Mouse (Mus musculus) midbrain, postnatal 0 days (tissue): Measurements from ENCODE around the gene Klhl36. TPM values are rescaled to one million over a fixed set of nuclear protein-coding genes. Genes with fewer than 3 reads are reported as not detected.

Experiments
- ATAC-seq: fragments of 200-750 bp; cut with Nextera tagmentation; 2 replicates; pipeline ENCODE4 v1.8.0; 2017; ENCODE audit warnings: moderate number of reproducible peaks, mild to moderate bottlenecking, moderate TSS enrichment, moderate library complexity; ENCODE audit not compliant: low FRiP score
- DNase-seq: peaks from one replicate; pipeline ENCODE4 v3.0.0-alpha.2; 2015; ENCODE audit warnings: low spot score
- H3K27ac ChIP-seq: fragments of 300-500 bp; sonication (generic); 2 replicates; pipeline ENCODE4 v1.5.1; 2014; ENCODE audit warnings: low read depth, mild to moderate bottlenecking, low read length, mixed read lengths
- H3K27me3 ChIP-seq: fragments of 300-500 bp; sonication (generic); 2 replicates; pipeline ENCODE4 v1.6.1; 2014; ENCODE audit warnings: low read length, control low read depth, mixed read lengths; ENCODE audit not compliant: insufficient read depth
- H3K36me3 ChIP-seq: fragments of 300-500 bp; sonication (generic); 2 replicates; pipeline ENCODE4 v1.6.1; 2014; ENCODE audit warnings: low read length, control low read depth, mixed read lengths; ENCODE audit not compliant: insufficient read depth
- H3K4me1 ChIP-seq: fragments of 300-500 bp; sonication (generic); 2 replicates; pipeline ENCODE4 v1.6.1; 2014; ENCODE audit warnings: mild to moderate bottlenecking, control low read depth, antibody characterized with exemption, low read length, mixed read lengths; ENCODE audit not compliant: insufficient read depth
- H3K4me2 ChIP-seq: fragments of 300-500 bp; sonication (generic); 2 replicates; pipeline ENCODE4 v1.6.1; 2014; ENCODE audit warnings: low read depth, mild to moderate bottlenecking, low read length, mixed read lengths; ENCODE audit not compliant: poor library complexity, severe bottlenecking
- H3K4me3 ChIP-seq: fragments of 300-500 bp; sonication (generic); 2 replicates; pipeline ENCODE4 v1.5.1; 2014; ENCODE audit warnings: low read depth, mild to moderate bottlenecking, low read length, moderate library complexity
- H3K9ac ChIP-seq: fragments of 300-500 bp; sonication (generic); replicated peaks from 2 replicates; pipeline ENCODE4 v1.6.1; 2014; ENCODE audit warnings: mild to moderate bottlenecking, low read length, moderate library complexity, mixed read lengths; ENCODE audit not compliant: poor library complexity, severe bottlenecking
- H3K9me3 ChIP-seq: fragments of 300-500 bp; sonication (generic); 2 replicates; pipeline ENCODE4 v1.6.1; 2016; ENCODE audit warnings: low read length, control low read depth
- CTCF ChIP-seq: IDR thresholded peaks from 2 replicates; pipeline ENCODE4 v1.5.1; 2016; ENCODE audit warnings: antibody characterized with exemption, mild to moderate bottlenecking
- whole genome bisulfite sequencing: fragments of 180-500 bp; shearing (Covaris S2); extraction: QIAGEN DNeasy Blood & Tissue Kit; methylation state at CpG from one replicate; pipeline ENCODE4 v1.1.7; 2014; 5-methylcytosine and 5-hydroxymethylcytosine counted together
- polyA plus RNA-seq: library from polyadenylated mRNA; unstranded; fragments of >200 nt; fragmentation: Nextera tagmentation; extraction: Ambion mirVana; gene quantifications from 2 replicates; pipeline ENCODE4 v1.2.1, GENCODE M21; 2015
- total RNA-seq: library from RNA; depleted of rRNA; stranded (reverse); fragments of >200 nt; gene quantifications from 2 replicates; pipeline ENCODE4 v1.2.3, GENCODE M21; 2014

Gene Klhl36
- total and polyA plus RNA-seq, 2 experiments from 2014 or later = 19.5 to 31.0 TPM

GRCm38 (mm10) chr8:119837553-119838071 is 24.5 kb upstream of the Klhl36 start:
- DNase-seq (peak; percentile 48), ATAC-seq (no peak)
- no peaks in the 10 kb centered on the region for H3K9me3 ChIP-seq
- peaks cover 3% of the 10 kb centered on the region; the same call in 1 of the 2 replicates for H3K36me3 ChIP-seq
- peaks cover 36% of the 10 kb centered on the region for H3K4me1 ChIP-seq
- WGBS = 43% methylated on average over 10 of the region's 10 CpGs
- H3K27me3 ChIP-seq = no peaks in the 10 kb centered on the region
- H3K4me3 ChIP-seq = peak overlapping the region; percentile 82
- peak overlapping the region; percentile 78 for H3K9ac ChIP-seq
- H3K4me2 ChIP-seq = peak overlapping the region; percentile 87
- no peak overlapping the region for H3K27ac ChIP-seq
- no peak; the same call in 1 of the 2 replicates for TF ChIP-seq CTCF

GRCm38 (mm10) chr8:119838100-119838982 is 23.7 kb upstream of the Klhl36 start:
- DNase-seq (no peak), ATAC-seq (no peak)
- H3K27ac ChIP-seq = no peak overlapping the region
- peak overlapping the region; percentile 82 for H3K4me3 ChIP-seq
- 51% methylated on average over 19 of the region's 19 CpGs for WGBS
- peaks cover 3% of the 10 kb centered on the region; the same call in 1 of the 2 replicates for H3K36me3 ChIP-seq
- no peak for TF ChIP-seq CTCF
- peaks cover 31% of the 10 kb centered on the region for H3K4me1 ChIP-seq
- no peaks in the 10 kb centered on the region for H3K27me3 ChIP-seq
- H3K9me3 ChIP-seq = no peaks in the 10 kb centered on the region
- peak overlapping the region; percentile 78 for H3K9ac ChIP-seq
- H3K4me2 ChIP-seq = peak overlapping the region; percentile 87

- 31% methylated on average over 4 of the region's 4 CpGs for WGBS
- H3K27me3 ChIP-seq = no peaks in the 10 kb centered on the region
These were observed 23.1 kb upstream of the Klhl36 start for GRCm38 (mm10) chr8:119838983-119839340.

GRCm38 (mm10) chr8:119839419-119840021 is 22.5 kb upstream of the Klhl36 start:
- H3K9ac ChIP-seq = peak overlapping the region; percentile 78
- H3K27ac ChIP-seq = peak overlapping the region; percentile 87
- TF ChIP-seq CTCF = no peak
- no peaks in the 10 kb centered on the region for H3K9me3 ChIP-seq
- peak overlapping the region; percentile 82 for H3K4me3 ChIP-seq
- H3K36me3 ChIP-seq = peaks cover 3% of the 10 kb centered on the region; the same call in 1 of the 2 replicates
- peaks cover 30% of the 10 kb centered on the region for H3K4me1 ChIP-seq
- WGBS = 7% methylated on average over 14 of the region's 14 CpGs
- no peaks in the 10 kb centered on the region for H3K27me3 ChIP-seq
- DNase-seq = no peak
- peak overlapping the region; percentile 87 for H3K4me2 ChIP-seq
- ATAC-seq = peak; percentile 21; the same call in 1 of the 2 replicates

More at GRCm38 (mm10) chr8:119838983-119839340, 23.1 kb upstream of the Klhl36 start:
- DNase-seq (no peak), ATAC-seq (no peak)
- Histone ChIP-seq H3K36me3 (peaks cover 3% of the 10 kb centered on the region; the same call in 1 of the 2 replicates), H3K4me3 (peak overlapping the region; percentile 82), H3K27ac (peak overlapping the region; percentile 62), H3K4me1 (peaks cover 30% of the 10 kb centered on the region), H3K9ac (peak overlapping the region; percentile 78), H3K4me2 (peak overlapping the region; percentile 87), H3K9me3 (no peaks in the 10 kb centered on the region)
- TF ChIP-seq CTCF = no peak

- Histone ChIP-seq H3K4me2 (peak within 1 kb of the TSS; percentile 87), H3K9me3 (no peaks in the 10 kb centered on the region), H3K36me3 (no peaks in the 10 kb centered on the region), H3K27me3 (no peaks in the 10 kb centered on the region), H3K4me3 (peak within 1 kb of the TSS; percentile 82), H3K27ac (peak within 1 kb of the TSS; percentile 87), H3K4me1 (peaks cover 26% of the 10 kb centered on the region), H3K9ac (peak within 1 kb of the TSS; percentile 78)
- TF ChIP-seq CTCF = no peak
- DNase-seq = peak; percentile 97
- WGBS = under 1% methylated on average over 49 of the region's 57 CpGs
- ATAC-seq = peak; percentile 95
These were observed 21.7 kb upstream of the Klhl36 start, which contains the start of gene Cotl1 for GRCm38 (mm10) chr8:119840275-119840808. Gene Cotl1 (minus strand): TSS chr8:119840544.
